Mouse (Mus musculus): ENCODE results near the gene Duoxa1. TPM values are rescaled to one million over a fixed set of nuclear protein-coding genes. Genes with fewer than 3 reads are reported as not detected.
"Not testable (repeated sequence)": the region's sequence is repeated elsewhere in the genome, so short reads cannot be mapped to it uniquely, and the experiment has no call there.

The Duoxa1 gene
- polyA plus RNA-seq, 1 experiment from 2014 or later: 0.97 TPM

- peaks cover 10% of the 10 kb centered on the region; the same call in 1 of the 2 replicates for H3K27me3 ChIP-seq (ENCODE audit: control insufficient read depth, insufficient read depth, low read length)
- no peak overlapping the region for H3K9ac ChIP-seq (ENCODE audit: low read length)
- H3K27ac ChIP-seq (ENCODE audit: low read length): no peak overlapping the region
- 78% methylated on average over 6 of the region's 6 CpGs for WGBS
- no peak overlapping the region for H3K4me2 ChIP-seq (ENCODE audit: low read depth, low read length)
- H3K36me3 ChIP-seq (ENCODE audit: control insufficient read depth, insufficient read depth): no peaks in the 10 kb centered on the region
- H3K9me3 ChIP-seq (replicated peaks; ENCODE audit: control insufficient read depth, low read length): no peaks in the 10 kb centered on the region
- no peak for ATAC-seq (replicated peaks; ENCODE audit: extremely low read depth, insufficient read depth, low FRiP score)
- no peak overlapping the region for H3K4me3 ChIP-seq (ENCODE audit: low read length)
- peaks cover 11% of the 10 kb centered on the region for H3K4me1 ChIP-seq (ENCODE audit: control insufficient read depth, insufficient read depth, low read length)
These were observed 31.8 kb upstream of the Duoxa1 start for GRCm38 (mm10) chr2:122345106-122345893.

DNA sequence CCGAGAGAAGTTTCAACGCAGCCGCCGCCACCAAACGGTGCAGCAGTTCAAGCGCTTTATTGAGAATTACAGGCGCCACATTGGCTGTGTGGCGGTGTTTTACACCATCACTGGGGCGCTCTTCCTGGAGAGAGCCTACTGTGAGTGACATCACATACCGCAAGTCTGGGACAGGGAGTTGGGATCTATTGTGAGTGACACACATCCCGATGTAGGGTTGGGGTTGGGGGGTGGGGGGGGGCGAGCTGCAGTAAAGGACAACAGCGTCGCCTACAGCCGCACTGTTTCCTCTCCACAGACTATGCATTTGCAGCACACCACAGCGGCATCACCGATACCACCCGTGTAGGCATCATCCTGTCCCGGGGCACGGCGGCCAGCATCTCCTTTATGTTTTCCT lies 23.8 kb upstream of the Duoxa1 start:
- WGBS: 60% methylated on average over 21 of the region's 21 CpGs
- H3K4me3 ChIP-seq (ENCODE audit: low read length): no peak overlapping the region
- H3K9ac ChIP-seq (ENCODE audit: low read length): no peak overlapping the region
- no peaks in the 10 kb centered on the region for H3K36me3 ChIP-seq (ENCODE audit: control insufficient read depth, insufficient read depth)
- H3K27ac ChIP-seq (ENCODE audit: low read length): no peak overlapping the region
- H3K9me3 ChIP-seq (replicated peaks; ENCODE audit: control insufficient read depth, low read length): no peaks in the 10 kb centered on the region
- no peaks in the 10 kb centered on the region for H3K27me3 ChIP-seq (ENCODE audit: control insufficient read depth, insufficient read depth, low read length)
- 0 out of 2 replicates have a peak, but pooled peaks cover 2% of the 10 kb centered on the region for H3K4me1 ChIP-seq (ENCODE audit: control insufficient read depth, insufficient read depth, low read length)
- H3K4me2 ChIP-seq (ENCODE audit: low read depth, low read length): no peak overlapping the region
- no peak for ATAC-seq (replicated peaks; ENCODE audit: extremely low read depth, insufficient read depth, low FRiP score)

- Histone ChIP-seq H3K27ac (ENCODE audit: low read length) (no peak overlapping the region), H3K36me3 (ENCODE audit: control insufficient read depth, insufficient read depth) (no peaks in the 10 kb centered on the region), H3K9ac (ENCODE audit: low read length) (no peak overlapping the region), H3K4me2 (ENCODE audit: low read depth, low read length) (no peak overlapping the region), H3K27me3 (ENCODE audit: control insufficient read depth, insufficient read depth, low read length) (no peaks in the 10 kb centered on the region), H3K4me1 (ENCODE audit: control insufficient read depth, insufficient read depth, low read length) (0 out of 2 replicates have a peak, but pooled peaks cover 2% of the 10 kb centered on the region), H3K4me3 (ENCODE audit: low read length) (no peak overlapping the region), H3K9me3 (replicated peaks; ENCODE audit: control insufficient read depth, low read length) (no peaks in the 10 kb centered on the region)
- WGBS: 57% methylated on average over 3 of the region's 3 CpGs
- ATAC-seq (replicated peaks; ENCODE audit: extremely low read depth, insufficient read depth, low FRiP score): no peak
These were observed 20.6 kb upstream of the Duoxa1 start for GRCm38 (mm10) chr2:122334170-122334569.

- H3K27ac ChIP-seq (ENCODE audit: low read length): no peak overlapping the region
- no peaks in the 10 kb centered on the region for H3K9me3 ChIP-seq (replicated peaks; ENCODE audit: control insufficient read depth, low read length)
- H3K36me3 ChIP-seq (ENCODE audit: control insufficient read depth, insufficient read depth): no peaks in the 10 kb centered on the region
- no peak for ATAC-seq (replicated peaks; ENCODE audit: extremely low read depth, insufficient read depth, low FRiP score)
- peaks cover 4% of the 10 kb centered on the region; the same call in 1 of the 2 replicates for H3K4me1 ChIP-seq (ENCODE audit: control insufficient read depth, insufficient read depth, low read length)
- no peaks in the 10 kb centered on the region for H3K27me3 ChIP-seq (ENCODE audit: control insufficient read depth, insufficient read depth, low read length)
- H3K4me2 ChIP-seq (ENCODE audit: low read depth, low read length): no peak overlapping the region
- no peak overlapping the region for H3K9ac ChIP-seq (ENCODE audit: low read length)
- WGBS: 76% methylated on average over 3 of the region's 3 CpGs
- H3K4me3 ChIP-seq (ENCODE audit: low read length): no peak overlapping the region
These were observed 18.7 kb upstream of the Duoxa1 start for GRCm38 (mm10) chr2:122332222-122332621.

GRCm38 (mm10) chr2:122330317-122330716 lies 16.8 kb upstream of the Duoxa1 start:
- not testable (repeated sequence) for H3K4me1 ChIP-seq (ENCODE audit: control insufficient read depth, insufficient read depth, low read length); H3K36me3 ChIP-seq (ENCODE audit: control insufficient read depth, insufficient read depth); ATAC-seq (replicated peaks; ENCODE audit: extremely low read depth, insufficient read depth, low FRiP score); H3K27ac ChIP-seq (ENCODE audit: low read length); H3K4me3 ChIP-seq (ENCODE audit: low read length); H3K4me2 ChIP-seq (ENCODE audit: low read depth, low read length); H3K9me3 ChIP-seq (replicated peaks; ENCODE audit: control insufficient read depth, low read length); H3K27me3 ChIP-seq (ENCODE audit: control insufficient read depth, insufficient read depth, low read length); H3K9ac ChIP-seq (ENCODE audit: low read length)
- whole genome bisulfite sequencing: 83% methylated on average over 4 of the region's 6 CpGs

DNA sequence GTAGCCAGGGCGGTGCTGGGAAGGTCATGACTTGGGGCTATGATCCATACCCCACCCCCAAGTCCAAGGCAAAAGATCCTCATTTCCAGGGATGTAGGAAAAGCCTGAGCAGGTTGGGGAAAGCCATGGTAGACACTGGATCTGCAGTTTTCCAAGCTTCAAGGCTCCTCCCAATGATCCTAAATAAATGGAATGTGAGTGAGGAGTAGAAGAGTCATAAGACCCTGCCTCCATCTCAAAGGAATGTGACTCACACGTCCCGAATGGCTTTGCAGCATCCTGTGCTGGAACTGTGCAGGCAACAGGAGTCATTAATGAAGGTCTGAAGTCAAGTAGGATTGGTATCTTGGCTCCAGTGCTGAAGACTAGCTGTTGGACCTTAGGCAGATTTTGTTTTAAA lies 14.5 kb upstream of the Duoxa1 start:
- Histone ChIP-seq H3K36me3 (ENCODE audit: control insufficient read depth, insufficient read depth) (no peaks in the 10 kb centered on the region), H3K4me1 (ENCODE audit: control insufficient read depth, insufficient read depth, low read length) (peaks cover 2% of the 10 kb centered on the region; the same call in 1 of the 2 replicates), H3K4me3 (ENCODE audit: low read length) (no peak overlapping the region), H3K9ac (ENCODE audit: low read length) (no peak overlapping the region), H3K4me2 (ENCODE audit: low read depth, low read length) (no peak overlapping the region), H3K9me3 (replicated peaks; ENCODE audit: control insufficient read depth, low read length) (no peaks in the 10 kb centered on the region), H3K27me3 (ENCODE audit: control insufficient read depth, insufficient read depth, low read length) (no peaks in the 10 kb centered on the region), H3K27ac (ENCODE audit: low read length) (no peak overlapping the region)
- WGBS: 36% methylated on average over 3 of the region's 3 CpGs
- ATAC-seq (replicated peaks; ENCODE audit: extremely low read depth, insufficient read depth, low FRiP score): no peak

- no peak overlapping the region for H3K4me2 ChIP-seq (ENCODE audit: low read depth, low read length)
These were observed 11.8 kb upstream of the Duoxa1 start for GRCm38 (mm10) chr2:122325361-122325760.

GRCm38 (mm10) chr2:122324586-122324985 lies 11.1 kb upstream of the Duoxa1 start:
- no peak for ATAC-seq (replicated peaks; ENCODE audit: extremely low read depth, insufficient read depth, low FRiP score)
- no peaks in the 10 kb centered on the region for H3K27me3 ChIP-seq (ENCODE audit: control insufficient read depth, insufficient read depth, low read length)
- WGBS: 71% methylated on average over 3 of the region's 3 CpGs
- H3K4me3 ChIP-seq (ENCODE audit: low read length): no peak overlapping the region
- peaks cover 2% of the 10 kb centered on the region; the same call in 1 of the 2 replicates for H3K4me1 ChIP-seq (ENCODE audit: control insufficient read depth, insufficient read depth, low read length)
- H3K9me3 ChIP-seq (replicated peaks; ENCODE audit: control insufficient read depth, low read length): no peaks in the 10 kb centered on the region
- no peak overlapping the region for H3K4me2 ChIP-seq (ENCODE audit: low read depth, low read length)
- H3K9ac ChIP-seq (ENCODE audit: low read length): no peak overlapping the region
- H3K27ac ChIP-seq (ENCODE audit: low read length): no peak overlapping the region
- H3K36me3 ChIP-seq (ENCODE audit: control insufficient read depth, insufficient read depth): no peaks in the 10 kb centered on the region

More at GRCm38 (mm10) chr2:122325361-122325760, 11.8 kb upstream of the Duoxa1 start:
- no peak overlapping the region for H3K4me3 ChIP-seq (ENCODE audit: low read length)
- peaks cover 2% of the 10 kb centered on the region; the same call in 1 of the 2 replicates for H3K4me1 ChIP-seq (ENCODE audit: control insufficient read depth, insufficient read depth, low read length)
- H3K27me3 ChIP-seq (ENCODE audit: control insufficient read depth, insufficient read depth, low read length): no peaks in the 10 kb centered on the region
- ATAC-seq (replicated peaks; ENCODE audit: extremely low read depth, insufficient read depth, low FRiP score): no peak
- no peaks in the 10 kb centered on the region for H3K9me3 ChIP-seq (replicated peaks; ENCODE audit: control insufficient read depth, low read length)
- H3K9ac ChIP-seq (ENCODE audit: low read length): no peak overlapping the region
- WGBS: 61% methylated on average over 2 of the region's 2 CpGs
- no peaks in the 10 kb centered on the region for H3K36me3 ChIP-seq (ENCODE audit: control insufficient read depth, insufficient read depth)
- H3K27ac ChIP-seq (ENCODE audit: low read length): no peak overlapping the region

GRCm38 (mm10) chr2:122323960-122324359 lies 10.4 kb upstream of the Duoxa1 start:
- Histone ChIP-seq H3K4me3 (ENCODE audit: low read length) (no peak overlapping the region), H3K4me1 (ENCODE audit: control insufficient read depth, insufficient read depth, low read length) (peaks cover 2% of the 10 kb centered on the region; the same call in 1 of the 2 replicates), H3K36me3 (ENCODE audit: control insufficient read depth, insufficient read depth) (no peaks in the 10 kb centered on the region), H3K27me3 (ENCODE audit: control insufficient read depth, insufficient read depth, low read length) (no peaks in the 10 kb centered on the region), H3K9me3 (replicated peaks; ENCODE audit: control insufficient read depth, low read length) (no peaks in the 10 kb centered on the region), H3K27ac (ENCODE audit: low read length) (no peak overlapping the region), H3K4me2 (ENCODE audit: low read depth, low read length) (no peak overlapping the region), H3K9ac (ENCODE audit: low read length) (no peak overlapping the region)
- WGBS: 59% methylated on average over 3 of the region's 3 CpGs
- no peak for ATAC-seq (replicated peaks; ENCODE audit: extremely low read depth, insufficient read depth, low FRiP score)

All from heart, embryonic 16.5 days (tissue).